Mouse (Mus musculus): ENCODE measurements at regions not wholly inside any gene's neighbourhood (a gene's known extent, or its start where the extent isn't known, plus 50 kb on each side); places are given as distances from the start of the nearest gene placed in this dataset.
A peak's percentile ranks its signal among the peaks of the same experiment; 100 is the strongest.

DNA sequence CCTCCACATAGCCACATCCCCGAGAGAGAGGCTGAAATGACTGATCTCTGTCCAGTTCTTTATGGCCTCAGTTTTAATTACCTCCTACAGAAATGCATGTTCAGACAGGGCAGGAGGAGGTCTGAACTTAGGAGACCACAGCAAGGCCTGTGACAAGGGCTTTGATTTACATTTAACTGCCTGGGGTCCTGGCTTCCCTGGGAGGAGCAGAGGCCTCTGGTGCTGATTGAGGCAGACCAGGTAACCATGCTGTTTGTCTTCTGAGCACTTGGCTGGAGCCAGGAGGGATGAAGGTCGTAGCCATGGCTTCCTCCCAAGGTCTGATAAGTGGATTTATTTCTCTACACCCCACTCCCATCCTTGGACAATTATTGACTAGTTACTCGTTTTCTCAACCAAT lies 224.0 kb upstream of the Stt3b start:
- intact Hi-C loops (cut with DNase I) = no loop called here
- no peak for DNase-seq

DNA sequence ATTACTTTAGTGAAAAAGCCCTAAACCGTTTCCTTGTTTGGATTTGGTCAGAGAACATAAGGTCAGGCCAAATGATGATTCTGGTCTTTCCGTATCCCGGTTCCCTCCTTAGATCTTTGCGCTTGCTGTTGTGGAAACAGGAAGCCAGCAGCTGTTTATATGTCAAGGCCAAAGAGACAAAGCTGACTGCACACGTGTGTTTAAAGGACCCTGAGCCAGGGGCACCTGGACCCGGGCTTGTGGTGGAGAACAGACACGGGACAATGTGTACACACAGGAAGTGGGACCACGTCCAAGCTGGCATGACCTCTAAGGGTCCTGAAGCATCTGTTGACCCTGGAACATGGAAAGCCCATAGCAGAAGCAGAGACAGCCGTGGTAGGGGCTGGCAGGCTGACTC lies 233.4 kb upstream of the Stt3b start:
- intact Hi-C loops (cut with DNase I) = no loop called here
- peak in 1 of 2 experiments; percentile 9 for DNase-seq

DNA sequence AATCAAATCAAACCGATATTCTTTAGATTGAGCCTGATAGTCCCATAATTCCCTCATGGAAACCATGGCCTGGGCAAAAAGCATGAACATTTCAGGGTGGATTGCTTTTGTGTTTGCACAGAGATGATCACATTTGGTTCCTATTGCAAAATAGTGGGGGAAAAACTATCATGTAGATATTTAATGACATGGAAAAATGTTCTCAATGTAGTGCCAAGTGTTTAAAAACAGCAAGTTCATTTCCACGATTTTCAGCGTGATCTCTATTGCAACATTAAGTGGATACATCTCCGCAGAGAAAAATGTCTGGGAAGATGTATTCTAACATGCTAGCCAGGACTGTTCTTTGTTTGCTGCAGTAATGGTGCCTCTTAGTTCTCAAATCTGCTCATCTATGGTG lies 235.0 kb upstream of the Stt3b start:
- DNase-seq = no peak
- intact Hi-C loops (cut with DNase I) = no loop called here

DNA sequence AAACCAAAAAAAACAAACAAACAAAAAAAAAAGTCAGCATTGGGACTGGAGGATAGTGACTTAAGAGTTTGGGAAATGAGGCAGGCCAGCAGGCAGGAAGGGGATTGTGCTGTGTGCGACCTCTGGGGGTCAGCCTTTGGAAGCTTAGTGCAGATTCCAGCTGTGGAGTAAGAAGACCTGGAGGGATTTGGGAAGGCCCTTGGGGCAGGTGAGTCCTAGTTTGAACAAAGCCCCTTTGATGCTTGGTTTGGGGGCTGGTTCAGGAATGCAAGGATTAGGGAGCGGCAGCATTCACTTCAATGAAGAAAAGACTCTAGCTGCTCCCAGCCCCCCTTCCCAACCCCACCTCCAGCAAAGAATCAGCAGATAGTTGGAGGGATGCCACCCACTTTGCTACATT lies 235.6 kb upstream of the Stt3b start:
- DNase-seq = no peak
- intact Hi-C loops (cut with DNase I) = no loop called here

DNA sequence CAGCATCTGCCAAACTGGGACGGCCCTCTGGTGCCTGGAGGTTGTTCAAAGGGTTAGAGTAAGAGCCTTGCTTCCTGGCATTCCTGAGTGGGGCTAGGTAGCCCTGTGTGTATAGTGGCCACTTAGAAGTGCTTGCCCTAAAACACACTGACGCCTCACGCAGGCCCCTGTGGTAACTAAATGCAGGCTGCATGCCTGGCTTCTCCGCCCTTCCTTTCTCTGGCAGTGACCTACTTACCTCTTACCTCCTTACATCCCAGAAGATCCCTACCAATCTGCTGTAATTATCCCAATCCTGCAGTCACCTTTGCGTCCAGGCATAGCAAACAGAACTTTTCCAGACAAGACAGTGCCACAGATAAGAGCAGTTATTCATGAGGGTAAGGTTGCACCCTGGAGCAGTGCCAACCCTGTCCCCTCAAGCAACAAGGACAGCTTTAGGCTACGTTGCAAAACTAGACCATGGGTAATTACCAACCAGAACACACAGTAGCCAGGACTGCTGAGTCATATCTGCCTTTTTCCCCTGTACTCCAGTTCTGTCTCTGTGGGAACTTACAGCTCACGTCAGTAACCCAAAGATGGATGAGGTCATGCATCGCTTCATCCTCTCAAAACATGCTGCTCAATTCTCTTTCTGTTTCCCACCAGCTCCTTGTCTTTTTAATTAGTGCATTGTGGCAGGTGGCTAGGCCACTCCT lies 237.6 kb upstream of the Stt3b start:
- DNase-seq = no peak
- intact Hi-C loops (cut with DNase I) = no loop called here

DNA sequence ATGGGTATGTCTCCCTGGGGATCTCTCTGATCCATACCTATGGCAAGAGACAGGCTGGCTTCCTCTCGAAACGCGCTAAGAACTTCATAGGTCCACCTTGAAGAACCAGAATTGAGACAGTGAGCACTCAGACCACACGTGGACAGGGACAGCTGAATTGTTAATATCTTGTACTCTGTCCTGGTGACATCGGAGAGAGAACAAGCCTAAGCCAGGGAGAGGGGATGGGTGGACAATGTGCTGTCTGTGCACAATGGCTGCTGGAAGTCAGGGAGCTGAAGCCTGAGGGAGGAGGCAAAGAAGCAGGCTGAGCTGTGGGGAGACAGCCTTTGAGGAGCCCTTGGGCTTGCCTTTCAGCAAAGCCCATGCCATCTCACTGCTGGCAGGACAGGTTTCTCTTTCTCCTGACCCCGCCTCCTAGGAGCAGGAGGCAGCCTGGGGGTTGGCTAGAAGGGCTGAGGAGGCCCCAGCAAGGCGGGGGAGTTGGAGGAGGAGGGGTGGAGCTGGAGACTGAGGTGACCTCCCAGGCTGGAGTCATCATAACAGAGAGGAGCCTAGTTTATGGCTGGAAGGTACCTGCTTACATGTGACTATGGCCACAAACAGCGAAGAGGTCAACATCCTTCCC lies 238.6 kb upstream of the Stt3b start:
- intact Hi-C loops (cut with DNase I) = no loop called here

DNA sequence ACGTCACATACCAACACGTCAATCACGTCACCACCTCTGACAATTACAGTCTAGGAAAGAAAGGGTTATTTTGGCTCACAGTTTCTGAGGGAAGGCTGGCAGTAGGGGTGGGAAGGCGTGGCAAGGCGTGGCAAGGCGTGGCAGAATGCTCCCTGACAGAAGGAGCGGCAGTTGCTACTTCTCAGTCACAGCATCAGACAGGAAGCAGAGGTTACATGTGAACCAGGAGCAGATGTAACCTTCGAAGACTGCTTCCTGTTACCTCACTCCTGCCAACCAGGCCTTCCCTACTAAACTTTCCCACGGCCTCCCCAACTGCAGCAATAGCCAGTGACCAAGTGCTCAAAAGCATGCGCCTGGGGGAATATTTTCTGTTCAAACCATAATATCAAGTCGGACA lies 240.9 kb upstream of the Stt3b start:
- intact Hi-C loops (cut with DNase I) = no loop called here

More for the DNA sequence above, 238.6 kb upstream of the Stt3b start:
- DNase-seq = no peak

DNA sequence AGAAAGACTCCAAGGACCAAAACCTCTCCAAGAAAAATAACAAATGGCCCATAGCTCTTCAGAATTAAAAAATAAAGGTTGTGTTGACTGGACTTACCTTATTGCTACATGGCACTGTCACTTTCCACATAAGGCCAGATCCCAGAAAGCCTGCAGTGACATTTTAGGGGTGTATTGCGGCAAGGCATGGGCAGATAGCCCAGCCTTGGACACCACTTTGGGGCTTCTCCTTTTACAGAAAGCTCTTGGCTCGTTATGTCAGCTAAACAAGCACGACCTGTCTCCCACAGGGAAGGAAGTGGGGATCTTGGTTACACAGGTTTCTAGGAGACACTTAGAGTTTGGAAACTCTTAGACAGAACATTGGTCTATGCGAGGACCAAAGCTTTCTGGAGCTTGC lies 241.3 kb upstream of the Stt3b start:
- no peak for DNase-seq
- intact Hi-C loops (cut with DNase I) = no loop called here

More for the DNA sequence above, 240.9 kb upstream of the Stt3b start:
- no peak for DNase-seq

DNA sequence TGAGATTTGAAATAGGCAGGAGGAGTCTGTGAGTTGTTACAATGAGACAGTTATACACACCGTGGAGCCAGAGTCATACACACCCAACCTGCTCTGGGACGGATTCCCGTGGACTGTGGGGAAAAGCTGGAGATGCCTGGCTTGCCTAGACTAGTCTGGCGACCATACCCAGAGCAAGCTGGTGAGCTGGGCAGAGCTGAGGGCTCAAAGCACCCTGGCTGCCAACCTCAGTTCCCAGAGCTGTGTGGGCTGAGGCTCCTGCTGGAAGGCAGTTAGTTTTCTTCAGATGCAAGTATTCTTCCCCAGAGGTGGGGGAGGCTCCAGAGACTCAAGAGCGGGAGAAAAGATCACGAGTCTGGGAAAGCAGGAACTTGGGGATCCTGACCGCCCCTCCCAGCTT lies 247.9 kb upstream of the Stt3b start:
- no peak for DNase-seq
- intact Hi-C loops (cut with DNase I) = no loop called here

DNA sequence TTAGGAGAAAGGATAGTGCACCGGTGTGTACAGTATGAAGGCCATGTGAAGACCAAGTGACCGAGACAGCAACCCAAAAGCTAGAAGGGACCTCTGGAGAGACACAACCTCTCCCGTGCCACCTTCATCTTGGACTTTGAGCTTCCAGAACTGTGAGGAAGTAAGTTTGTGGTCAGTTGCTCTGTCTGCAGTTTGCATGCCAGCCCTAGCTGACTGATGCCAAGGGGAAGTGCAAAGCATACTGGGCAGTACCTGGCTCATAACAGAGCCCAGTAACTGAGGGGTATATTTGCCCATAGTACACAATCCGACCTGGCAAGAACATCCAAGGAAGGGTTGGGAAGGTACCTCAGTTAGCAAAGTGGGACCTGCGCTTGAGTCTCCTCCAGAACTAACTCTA lies 249.3 kb upstream of the Stt3b start:
- intact Hi-C loops (cut with DNase I) = no loop called here
- DNase-seq = no peak

DNA sequence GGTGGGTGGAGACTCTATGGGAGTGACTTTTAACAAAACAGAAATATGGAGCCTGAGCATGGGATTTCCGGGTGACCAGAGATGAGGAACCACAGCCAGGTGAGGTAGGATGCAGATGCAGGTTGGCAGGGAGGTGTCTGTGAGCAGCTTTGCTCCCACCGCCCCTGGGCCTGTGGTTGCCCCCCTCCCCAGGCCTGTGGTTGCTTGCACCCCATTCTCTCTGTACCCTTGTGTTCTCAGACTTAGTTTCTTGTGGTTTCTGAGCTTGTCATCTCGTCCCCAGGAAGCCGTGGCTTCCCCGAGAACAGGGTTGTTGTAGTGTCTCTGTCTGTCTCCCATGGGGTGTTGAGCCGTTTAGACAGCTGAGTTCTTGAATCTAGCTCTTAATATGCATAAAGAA lies 251.0 kb upstream of the Stt3b start:
- intact Hi-C loops (cut with DNase I) = no loop called here
- DNase-seq = no peak

DNA sequence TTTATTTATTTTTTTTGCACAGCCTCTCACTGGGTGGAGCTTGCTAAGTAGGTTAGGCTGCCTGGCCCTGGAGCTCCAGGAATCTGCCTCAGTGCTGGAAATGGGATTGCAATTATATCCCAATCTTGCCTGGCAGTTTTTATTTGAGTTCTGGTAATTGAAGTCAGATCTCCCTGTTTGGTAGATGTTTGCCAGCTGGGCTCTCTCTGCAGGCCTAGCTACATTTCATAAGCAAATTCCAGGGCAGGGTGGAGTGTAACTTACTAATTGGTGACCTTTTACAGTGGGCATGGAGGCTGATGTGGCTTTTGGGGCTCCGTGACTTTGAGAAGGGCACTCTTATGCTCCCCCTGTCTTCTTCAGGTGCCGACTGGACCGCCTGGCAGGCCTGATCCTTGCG lies 252.6 kb upstream of the Stt3b start:
- intact Hi-C loops (cut with DNase I) = no loop called here
- no peak for DNase-seq

DNA sequence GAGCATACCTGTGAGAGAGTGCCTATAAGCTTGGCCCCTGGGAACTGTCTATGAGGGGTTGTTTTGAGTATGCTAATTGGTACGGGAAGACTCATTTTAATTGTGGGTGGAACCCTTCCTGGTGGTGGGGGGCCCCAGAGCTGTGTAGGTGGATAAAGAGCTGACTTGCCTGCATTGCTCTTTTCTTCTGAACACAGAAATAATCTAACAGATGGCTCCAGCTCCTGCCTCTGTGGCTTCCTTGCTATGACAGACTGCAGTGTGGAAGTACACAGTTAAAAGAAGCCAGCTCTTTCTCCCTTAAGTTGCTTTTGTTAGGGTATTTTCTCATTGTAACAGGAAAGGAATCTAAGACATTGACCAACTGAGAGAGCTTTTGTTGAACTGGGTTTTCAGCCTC lies 254.1 kb upstream of the Stt3b start:
- intact Hi-C loops (cut with DNase I) = no loop called here
- no peak for DNase-seq

DNA sequence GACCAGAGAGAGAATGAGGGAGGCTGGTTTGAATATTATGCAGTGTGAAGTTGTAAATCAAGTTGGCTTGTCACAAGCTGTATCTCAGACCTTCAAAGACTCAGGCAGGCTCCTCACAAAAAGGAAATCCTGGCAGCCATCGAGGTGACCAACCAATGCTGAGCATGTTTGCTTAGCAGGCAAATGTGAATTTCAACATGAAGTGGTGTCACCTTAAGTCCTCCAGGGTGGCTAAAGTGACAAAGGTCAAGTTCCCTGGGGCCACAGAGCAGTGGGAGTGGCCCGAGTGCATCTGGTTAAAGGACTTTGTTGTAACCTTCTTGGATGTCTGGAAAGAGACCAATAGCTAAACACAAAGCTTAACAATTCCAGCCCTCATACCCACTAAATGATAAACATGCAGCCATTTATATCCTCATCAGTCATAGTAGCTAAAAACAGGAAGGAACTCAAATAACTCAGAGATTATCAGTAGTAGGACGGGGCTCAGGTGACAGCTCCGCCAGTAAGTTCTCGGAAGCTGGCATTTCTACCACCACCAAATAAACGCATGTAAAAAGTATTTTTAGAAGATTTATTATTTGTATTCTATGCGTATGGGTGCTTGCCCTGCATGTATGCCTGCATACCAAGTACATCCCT lies 258.6 kb upstream of the Stt3b start:
- intact Hi-C loops (cut with DNase I) = no loop called here
- DNase-seq = no peak

DNA sequence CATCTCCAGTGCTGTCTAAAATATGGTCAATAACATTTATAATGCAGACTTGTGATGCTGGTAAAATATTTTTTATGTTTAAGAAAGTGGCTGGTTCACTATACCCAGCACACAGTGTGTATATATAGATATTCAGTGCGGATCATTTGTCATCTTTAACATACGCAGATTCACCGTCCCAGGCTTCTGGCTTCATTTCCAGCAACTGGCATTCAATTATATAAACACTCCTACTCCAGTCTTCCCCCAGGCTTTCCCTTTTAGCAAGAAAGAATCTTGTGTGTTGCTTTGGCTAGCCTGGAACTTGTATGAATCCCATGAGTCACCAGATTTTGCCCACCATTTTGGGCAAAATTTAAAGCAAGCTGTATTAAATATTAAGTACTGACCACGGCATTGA lies 260.8 kb upstream of the Stt3b start:
- intact Hi-C loops (cut with DNase I) = no loop called here
- no peak for DNase-seq

DNA sequence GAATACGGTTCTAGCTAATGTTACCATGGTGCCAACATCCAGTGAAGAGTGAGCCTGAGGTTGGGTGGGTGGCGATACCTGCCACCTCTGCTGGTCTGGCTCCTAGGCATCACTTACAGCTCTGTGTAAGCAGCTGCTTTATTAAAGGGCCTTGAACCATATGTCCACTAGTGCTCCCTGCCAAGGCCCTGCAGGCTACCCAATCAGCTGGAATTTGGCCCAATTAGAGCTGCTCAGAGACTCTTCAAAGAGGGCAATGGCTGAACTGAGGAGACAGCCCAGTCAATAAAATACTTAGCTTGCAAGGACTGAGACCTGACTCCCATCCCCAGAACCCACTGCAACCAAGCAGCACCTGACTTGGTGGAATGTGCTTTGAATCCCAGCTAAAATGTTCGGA lies 270.9 kb upstream of the Stt3b start:
- DNase-seq = no peak
- intact Hi-C loops (cut with DNase I) = no loop called here

DNA sequence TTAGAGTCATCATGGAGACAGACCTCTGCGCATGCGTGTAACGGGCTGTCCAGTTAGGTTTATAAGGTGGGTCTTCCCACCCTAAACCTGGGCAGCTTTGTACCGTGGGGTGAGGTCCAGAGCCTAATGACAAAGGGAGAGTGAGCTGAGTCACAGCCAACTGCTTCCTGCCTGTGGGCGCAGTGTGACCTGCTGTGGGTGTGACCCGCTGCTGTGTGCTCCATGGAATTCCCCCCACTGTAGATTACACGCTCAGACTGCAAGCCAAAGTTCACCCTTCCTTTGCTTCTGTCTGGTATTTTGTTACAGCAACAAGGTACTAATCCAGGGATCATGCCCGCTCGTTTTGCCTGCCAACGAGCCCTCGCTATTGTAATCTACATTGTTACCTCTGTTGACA lies 273.3 kb upstream of the Stt3b start:
- DNase-seq = no peak
- intact Hi-C loops (cut with DNase I) = no loop called here

DNA sequence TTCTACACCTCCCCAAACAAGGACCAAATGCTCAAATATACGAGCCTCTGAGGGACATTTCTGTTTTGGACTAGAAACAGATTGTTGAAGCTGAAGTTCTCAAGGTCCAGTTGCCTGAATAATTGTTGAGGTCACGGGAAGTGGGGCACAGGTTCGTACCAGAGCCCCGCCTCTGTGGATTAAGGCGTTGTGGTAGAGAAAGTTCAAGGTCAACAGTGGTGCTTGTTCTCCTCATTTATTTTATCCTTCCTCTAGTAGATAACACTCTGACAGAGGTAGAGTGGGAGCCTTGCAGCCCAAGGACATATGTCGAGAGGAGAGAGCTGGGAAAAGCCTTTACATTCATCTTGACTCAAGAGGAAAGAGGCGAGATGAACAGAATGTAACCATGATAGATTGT lies 274.7 kb upstream of the Stt3b start:
- DNase-seq = no peak
- intact Hi-C loops (cut with DNase I) = no loop called here

DNA sequence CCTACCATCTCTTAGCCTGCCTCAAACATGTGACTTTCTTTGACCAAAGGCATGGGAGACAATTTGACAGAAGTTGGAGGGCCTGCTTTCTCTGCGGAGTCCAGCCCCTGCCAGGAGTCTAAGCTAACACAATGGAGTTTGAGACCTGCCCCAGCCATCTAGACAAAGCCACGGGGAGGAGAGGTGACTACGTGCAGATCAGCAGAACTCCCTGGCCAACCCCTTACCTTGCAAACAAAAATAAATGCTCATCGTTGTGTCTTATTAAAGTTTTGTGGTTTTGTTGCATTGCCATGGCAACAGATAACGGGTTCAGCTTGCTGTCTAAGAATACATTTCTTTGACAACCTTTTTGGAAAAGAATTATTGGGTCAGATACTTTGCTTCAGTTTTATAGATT lies 282.2 kb upstream of the Stt3b start:
- DNase-seq = no peak
- intact Hi-C loops (cut with DNase I) = no loop called here

DNA sequence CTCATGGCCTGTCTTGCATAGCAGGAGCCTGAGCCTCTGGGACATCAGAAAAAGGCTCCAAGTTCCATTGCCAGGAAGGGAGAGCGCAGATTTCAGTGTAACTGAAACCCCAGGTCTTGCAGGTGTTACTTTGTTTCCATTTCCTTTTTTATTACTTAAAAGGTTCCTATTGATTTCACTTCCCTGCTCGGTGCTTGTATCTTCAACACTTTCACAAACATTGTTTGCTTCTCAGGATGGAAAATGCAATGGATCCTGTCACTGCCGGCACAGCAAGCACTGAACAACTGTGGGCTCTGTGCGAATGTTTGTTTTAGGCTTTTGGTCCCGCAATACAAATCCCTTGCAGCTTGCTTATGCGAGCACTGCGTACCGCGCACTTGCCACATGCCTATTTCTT lies 290.0 kb upstream of the Stt3b start:
- intact Hi-C loops (cut with DNase I) = no loop called here
- no peak for DNase-seq

DNA sequence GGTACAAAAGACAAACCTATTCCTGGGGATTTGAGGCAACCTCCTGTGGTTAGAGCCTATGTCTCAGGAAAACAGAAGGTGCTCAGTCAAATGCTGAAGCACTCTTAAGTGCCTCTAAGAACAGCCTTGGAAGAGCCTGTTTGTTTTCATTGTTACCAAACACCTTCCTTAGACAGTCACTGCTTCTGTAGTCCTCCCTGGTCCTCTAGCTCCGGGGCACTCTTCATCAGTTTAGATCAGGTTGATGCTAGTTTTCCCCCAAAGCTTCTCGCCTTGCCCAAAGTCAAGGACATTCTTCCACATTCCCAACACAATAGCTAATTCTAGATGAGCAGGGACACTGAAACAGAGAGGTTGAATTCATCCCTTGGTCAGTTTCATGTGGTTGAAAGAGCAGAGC lies 290.6 kb upstream of the Stt3b start:
- intact Hi-C loops (cut with DNase I) = no loop called here

DNA sequence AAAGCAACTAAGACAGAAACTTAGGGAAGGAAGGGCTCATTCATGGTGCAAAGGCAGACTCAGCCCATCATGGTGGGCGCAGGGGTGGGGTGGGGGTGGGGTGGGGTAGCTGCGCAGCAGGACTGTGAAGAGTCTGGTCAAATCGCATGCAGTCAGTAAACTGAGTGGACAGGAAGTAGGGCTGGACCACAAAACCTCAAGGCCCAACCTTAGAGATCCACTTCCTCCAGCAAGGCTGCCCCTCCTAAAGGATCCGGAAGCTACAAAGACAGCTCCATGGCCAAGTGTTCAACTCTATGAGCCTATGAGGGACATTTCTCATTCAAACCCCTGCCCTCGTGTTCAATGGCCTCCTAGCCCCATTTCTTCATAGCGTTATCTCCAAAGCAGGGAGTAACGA lies 292.6 kb upstream of the Stt3b start:
- intact Hi-C loops (cut with DNase I) = no loop called here
- DNase-seq = no peak

More for the DNA sequence above, 290.6 kb upstream of the Stt3b start:
- no peak for DNase-seq
